Mouse (Mus musculus) Patski (cell line): ENCODE measurements around the gene Olfr718-ps1. TPM values are rescaled to one million over a fixed set of nuclear protein-coding genes. Genes with fewer than 3 reads are reported as not detected.
A peak's percentile ranks its signal among the peaks of the same experiment; 100 is the strongest.
"Not testable (repeated sequence)": the region's sequence is repeated elsewhere in the genome, so short reads cannot be mapped to it uniquely, and the experiment has no call there.

Experiments
- ATAC-seq: fragments of 100-300 bp; one replicate; pipeline ENCODE4 v1.8.0; 2021
- CTCF ChIA-PET: fragments of 350-600 bp; sonication (Branson Sonifier 250); formaldehyde crosslinking; loops from one replicate; lab custom pipeline; 2022; ENCODE audit warnings: inconsistent platforms; lab: Charles Lee
- POLR2A ChIA-PET: fragments of 350-600 bp; sonication (Branson Sonifier 250); formaldehyde crosslinking; loops from one replicate; lab custom pipeline; 2022; ENCODE audit warnings: antibody characterized with exemption, inconsistent platforms; lab: Charles Lee
- DNase-seq: peaks from one replicate; pipeline ENCODE4 v3.0.0-alpha.2; 2011; ENCODE audit warnings: low read depth, low spot score
- H3K27me3 ChIP-seq: fragments of 371-371 bp; one replicate; pipeline ENCODE4 v1.5.1; 2021
- CTCF ChIP-seq: fragments of 100-300 bp; IDR thresholded peaks from one replicate; pipeline ENCODE4 v1.5.1; 2021
- in situ Hi-C: fragments of 300-500 bp; cut with MboI; formaldehyde crosslinking; loops from 3 replicates; pipeline ENCODE4 v1.11.1; 2018; ENCODE audit warnings: low pct_unique_long_range_greater_than_20kb, mixed read lengths
- polyA plus RNA-seq: library from polyadenylated mRNA; unstranded; gene quantifications from one replicate; pipeline ENCODE4 v1.2.3, GENCODE M21; 2021

Olfr718-ps1 gene
- polyA plus RNA-seq, result 0.01 TPM

DNA sequence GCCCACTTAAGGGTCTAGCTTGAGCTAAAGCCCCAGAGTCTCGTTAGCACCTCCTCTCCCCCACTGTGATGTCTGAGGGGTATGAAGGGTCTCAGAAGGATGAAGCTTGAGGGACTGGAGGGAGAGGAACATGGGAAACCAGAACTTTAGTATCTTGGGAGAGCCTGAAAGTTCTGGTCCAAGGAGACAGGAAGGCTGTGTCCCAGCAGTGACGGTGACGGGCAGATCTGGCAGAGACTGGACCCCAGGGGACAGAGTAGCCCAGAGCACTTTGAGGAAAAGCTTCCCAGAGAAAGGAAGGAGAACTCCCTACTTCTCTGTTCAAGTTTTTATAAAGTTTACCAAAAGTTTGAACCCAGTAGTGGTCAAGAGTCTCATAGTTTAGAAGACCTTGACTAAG is at the start of gene Olfr718-ps1:
Olfr718-ps1 (minus strand) TSS at position 101 of the 400 bp plus-strand sequence.
- no peak for ATAC-seq
- ChIA-PET POLR2A (no interaction called here), CTCF (no interaction called here)
- TF ChIP-seq CTCF, result no peak
- in situ Hi-C loops, result no loop called here
- no peak for DNase-seq
- H3K27me3 ChIP-seq, result peaks cover 8% of the 10 kb centered on the region

DNA sequence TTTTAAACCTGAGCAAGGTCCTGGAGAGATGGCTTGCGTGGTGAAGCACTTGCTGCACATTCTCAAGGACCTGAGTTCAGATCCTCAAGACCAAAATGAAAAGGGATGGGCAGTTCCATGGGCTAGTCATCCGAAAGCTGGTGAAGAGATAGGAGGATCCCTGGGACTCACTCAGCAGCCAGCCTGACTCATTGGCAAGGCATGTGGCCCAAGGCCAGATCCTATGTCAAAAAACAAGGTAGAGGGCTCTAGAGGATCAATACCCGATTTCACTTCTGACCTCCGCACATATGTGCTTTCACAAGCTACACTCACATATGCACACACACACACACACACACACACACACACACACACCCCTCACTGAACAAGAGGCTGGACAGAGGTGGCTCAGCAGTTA is 49.1 kb upstream of the Olfr718-ps1 start:
- POLR2A ChIA-PET, result no interaction called here
- no peak for DNase-seq
- CTCF ChIA-PET, result no interaction called here
- no peaks in the 10 kb centered on the region for H3K27me3 ChIP-seq
- in situ Hi-C loops, result no loop called here
- TF ChIP-seq CTCF, result no peak
- no peak for ATAC-seq

DNA sequence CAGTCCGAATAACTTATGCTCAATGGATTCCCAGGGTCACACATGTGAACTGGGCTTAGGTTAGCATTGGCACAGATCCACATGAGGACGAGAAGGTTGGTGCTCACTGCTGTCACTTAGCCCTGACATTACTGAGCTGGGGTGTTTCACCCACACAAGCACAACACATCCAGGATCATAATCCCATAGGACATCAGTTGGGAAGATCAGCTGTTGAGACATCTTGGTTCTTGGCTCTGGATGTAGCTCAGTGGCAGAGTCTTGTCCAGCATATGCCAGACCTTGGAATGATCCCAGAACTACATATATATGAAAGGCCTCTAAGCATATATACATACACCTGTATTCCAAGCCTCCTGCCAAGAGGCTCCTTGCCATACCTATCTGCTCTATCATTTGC is 47.8 kb upstream of the Olfr718-ps1 start:
- ChIA-PET CTCF (no interaction called here), POLR2A (no interaction called here)
- ATAC-seq (no peak), DNase-seq (no peak)
- H3K27me3 ChIP-seq, result peaks cover 3% of the 10 kb centered on the region
- TF ChIP-seq CTCF, result no peak
- in situ Hi-C loops, result no loop called here

DNA sequence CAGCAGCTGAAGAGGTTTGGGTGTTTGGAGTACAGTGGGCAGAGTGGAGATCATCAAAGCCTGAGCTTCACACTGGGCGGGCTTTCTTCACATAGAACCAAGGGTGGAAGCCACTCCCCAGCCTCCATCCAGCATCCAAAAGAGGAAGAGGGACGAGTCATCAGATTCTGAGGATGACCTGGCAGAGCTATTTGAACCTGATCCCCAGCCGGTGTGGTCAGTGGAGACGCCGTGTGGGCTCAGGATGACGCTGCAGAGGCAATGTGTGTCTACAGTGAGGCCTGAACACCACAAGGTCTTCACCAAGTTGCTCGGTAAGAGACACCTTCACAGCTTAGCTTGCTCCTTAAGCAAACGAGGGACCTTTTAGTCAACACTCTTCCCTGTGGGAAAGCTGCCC is 47.4 kb upstream of the Olfr718-ps1 start:
- CTCF ChIA-PET, POLR2A ChIA-PET, ATAC-seq, in situ Hi-C loops, DNase-seq, H3K27me3 ChIP-seq: not testable (repeated sequence)

DNA sequence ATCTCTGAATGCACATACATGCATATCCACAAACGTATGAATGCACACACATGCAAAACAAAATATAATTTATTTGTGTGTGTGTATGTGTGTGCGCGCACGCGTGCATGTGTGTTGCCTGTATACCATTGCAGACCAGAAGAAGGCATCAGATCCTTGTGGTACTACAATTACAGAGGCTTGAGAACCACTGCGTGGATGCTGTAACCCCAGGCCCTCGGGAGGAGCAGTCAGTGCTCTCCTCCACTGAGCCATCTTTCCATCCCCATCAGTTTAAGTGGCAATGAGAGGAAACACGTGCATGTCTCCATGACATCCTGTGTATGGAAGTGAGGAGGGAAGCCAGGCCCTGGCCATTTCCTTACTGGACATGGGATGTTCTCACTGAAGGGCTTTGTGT is 45.4 kb upstream of the Olfr718-ps1 start:
- DNase-seq, result no peak
- no peak for TF ChIP-seq CTCF
- peaks cover 3% of the 10 kb centered on the region for H3K27me3 ChIP-seq
- ATAC-seq, result no peak
- in situ Hi-C loops, result no loop called here
- CTCF ChIA-PET, result no interaction called here
- POLR2A ChIA-PET, result no interaction called here

DNA sequence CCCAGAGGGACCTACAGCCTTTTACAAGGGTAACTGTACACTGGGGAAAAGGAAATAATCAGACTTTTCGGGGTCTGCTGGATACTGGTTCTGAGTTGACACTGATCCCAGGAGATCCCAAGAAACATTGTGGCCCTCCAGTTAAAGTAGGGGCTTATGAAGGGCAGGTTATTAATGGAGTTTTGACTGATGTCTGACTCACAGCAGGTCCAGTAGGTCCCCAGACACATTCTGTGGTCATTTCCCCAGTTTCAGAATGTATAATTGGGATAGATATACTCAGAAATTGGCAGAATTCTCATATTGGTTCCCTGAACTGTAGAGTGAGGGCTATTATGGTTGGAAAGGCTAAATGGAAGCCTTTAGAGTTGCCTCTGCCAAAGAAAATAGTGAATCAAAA is 40.6 kb upstream of the Olfr718-ps1 start:
- in situ Hi-C loops, ATAC-seq, H3K27me3 ChIP-seq, POLR2A ChIA-PET, CTCF ChIA-PET, DNase-seq: not testable (repeated sequence)

DNA sequence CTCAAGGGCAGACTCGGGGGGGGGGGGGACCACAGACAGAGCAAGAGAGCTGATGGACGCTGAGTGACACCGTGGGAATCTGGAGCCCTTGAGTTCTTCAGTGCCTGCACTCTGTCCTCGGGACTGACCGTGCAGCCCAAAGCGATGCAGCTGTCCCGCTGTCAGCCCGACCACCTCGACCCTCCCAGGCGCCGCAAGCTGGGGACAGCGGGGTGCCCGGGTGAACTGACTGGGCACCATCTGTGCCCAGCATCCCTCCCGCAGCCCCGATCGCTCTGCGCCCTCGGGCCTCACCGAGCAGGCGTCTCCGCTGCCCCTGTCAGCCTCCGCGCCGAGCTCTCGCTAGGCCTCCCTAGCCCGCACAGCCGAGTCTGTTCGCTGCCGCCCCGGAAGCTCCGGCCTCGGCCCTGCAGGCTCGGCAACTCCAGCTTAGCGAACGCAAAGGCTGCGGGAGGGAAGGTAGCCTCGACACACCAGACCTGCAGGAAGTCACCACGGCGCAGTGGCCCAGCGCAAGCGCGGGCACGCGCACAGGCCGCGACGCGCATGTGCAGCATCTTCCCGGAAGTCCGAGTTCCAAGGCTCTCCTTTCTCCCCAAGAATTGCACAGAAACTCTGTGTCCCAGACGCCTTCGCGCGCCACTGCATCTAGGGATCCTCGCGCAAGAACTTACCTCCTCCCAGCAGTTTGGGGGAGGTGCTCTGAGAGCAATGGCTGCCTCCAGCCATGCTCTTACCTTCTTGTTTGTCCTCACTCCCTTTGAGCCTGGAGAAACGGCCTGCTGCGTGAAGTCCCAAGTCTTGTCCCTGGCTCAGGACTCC is 33.1 kb upstream of the Olfr718-ps1 start, which contains the start of the genes Rbak and Spdye4b:
Rbak (minus strand) TSS at position 521 of the 822 bp plus-strand sequence.
Spdye4b (plus strand) TSS at position 763 of the 822 bp plus-strand sequence.
- DNase-seq (peak; percentile 94), ATAC-seq (peak; percentile 80)
- in situ Hi-C loops, result loop anchor here (5.0 kb wide), 1 partner anchor 57 kb away; the partner anchor contains the start of gene Zfp12
- POLR2A ChIA-PET, result interaction anchor here (0.6 to 1.5 kb wide), 3 partner anchors 46 to 68 kb away, joined by 3 to 6 read pairs (median 3); partner anchors contain the start of genes Rnf216 and Zfp12
- no peaks in the 10 kb centered on the region for H3K27me3 ChIP-seq
- TF ChIP-seq CTCF, result no peak
- CTCF ChIA-PET, result interaction anchor here (0.8 kb wide), 1 partner anchor 67 kb away, joined by 3 read pairs; the partner anchor contains the start of gene Rnf216

DNA sequence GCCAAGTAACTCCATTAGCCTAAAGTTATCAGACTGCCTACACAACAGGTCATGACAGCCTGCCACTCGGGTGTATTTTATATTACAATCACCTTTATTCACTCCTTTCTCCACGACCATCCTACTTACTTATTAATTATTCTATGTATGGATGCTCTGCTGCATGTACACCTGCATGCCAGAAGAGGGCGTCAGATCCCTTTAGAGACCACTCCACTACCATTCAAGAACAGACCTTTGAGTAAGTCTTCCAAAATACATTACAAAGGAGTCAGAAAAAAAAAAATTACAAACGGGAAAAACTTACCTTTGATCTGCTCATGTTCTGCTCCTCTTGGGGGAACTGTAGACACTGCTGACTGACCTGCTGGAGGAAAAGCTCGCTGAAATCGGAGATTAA is 31.8 kb upstream of the Olfr718-ps1 start:
- DNase-seq (no peak), ATAC-seq (no peak)
- TF ChIP-seq CTCF, result peak; percentile 69
- CTCF ChIA-PET, result interaction anchor here (1.0 kb wide), 1 partner anchor 67 kb away, joined by 5 read pairs; the partner anchor contains the start of gene Rnf216
- in situ Hi-C loops, result no loop called here
- POLR2A ChIA-PET, result no interaction called here
- H3K27me3 ChIP-seq, result no peaks in the 10 kb centered on the region

DNA sequence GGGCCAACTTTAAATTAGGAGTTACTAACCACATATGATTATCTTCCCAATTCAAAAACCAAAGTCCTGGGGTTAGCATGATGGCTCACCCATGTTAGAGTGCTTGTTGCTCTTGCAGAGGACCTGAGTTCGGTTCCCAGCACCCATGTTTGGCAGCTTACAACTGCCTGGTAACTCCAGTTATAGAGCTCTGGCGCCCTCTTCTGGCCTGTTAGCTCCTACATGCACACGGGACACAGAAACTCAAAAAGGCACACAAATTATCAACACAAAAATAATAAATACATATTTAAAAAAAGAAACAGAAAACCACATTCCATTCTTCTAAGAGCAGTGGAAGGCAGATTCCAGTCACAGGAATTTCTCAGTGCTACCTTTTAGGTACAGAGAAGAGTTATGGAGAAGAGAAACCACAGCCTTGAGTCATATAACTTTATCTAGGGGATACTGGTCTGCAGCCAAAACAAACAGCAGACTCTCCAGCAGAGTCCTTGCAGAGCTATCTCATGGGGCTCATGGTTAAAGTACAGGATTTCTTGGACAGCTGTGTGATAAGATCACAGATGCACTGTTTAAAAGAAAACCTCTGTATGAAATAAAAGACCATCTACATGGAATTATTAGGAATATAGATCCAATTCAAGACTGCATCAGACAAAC is 30.3 kb upstream of the Olfr718-ps1 start:
- peak; percentile 64 for TF ChIP-seq CTCF
- no peaks in the 10 kb centered on the region for H3K27me3 ChIP-seq
- ChIA-PET POLR2A (no interaction called here), CTCF (no interaction called here)
- ATAC-seq, result no peak
- peak; percentile 68 for DNase-seq
- in situ Hi-C loops, result no loop called here

DNA sequence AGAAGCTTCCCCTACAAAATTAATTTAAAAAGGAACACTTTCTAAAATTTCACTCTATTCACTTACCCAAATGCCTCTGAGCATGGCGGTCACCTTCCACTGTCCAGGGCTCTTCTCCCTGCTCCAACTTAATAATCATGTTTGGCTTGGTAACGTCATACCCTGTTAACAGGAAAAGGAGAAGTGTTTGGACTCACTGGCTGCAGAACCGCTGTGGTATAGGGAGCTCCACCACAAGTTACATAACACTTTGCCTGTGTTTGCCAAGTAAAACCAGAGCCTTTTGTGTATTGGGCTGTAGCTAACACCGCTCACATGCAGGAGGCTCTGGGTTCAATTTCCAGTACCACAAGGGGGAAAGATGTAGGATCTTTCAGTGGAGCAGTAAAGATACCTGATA is 28.6 kb upstream of the Olfr718-ps1 start:
- ATAC-seq (no peak), DNase-seq (no peak)
- ChIA-PET POLR2A (no interaction called here), CTCF (interaction anchor here (0.8 kb wide), 1 partner anchor 97 kb away, joined by 3 read pairs; no protein-coding TSS in a partner anchor)
- H3K27me3 ChIP-seq, result no peaks in the 10 kb centered on the region
- in situ Hi-C loops, result no loop called here
- TF ChIP-seq CTCF, result no peak
